Mouse (Mus musculus) forebrain, postnatal 0 days (tissue): ENCODE results near the gene Dapk2. TPM values are rescaled to one million over a fixed set of nuclear protein-coding genes. Genes with fewer than 3 reads are reported as not detected.

ENCODE experiments used
- ATAC-seq: fragments of 200-750 bp; cut with Nextera tagmentation; 2 replicates; pipeline ENCODE4 v1.8.0; 2017; ENCODE audit warnings: mild to moderate bottlenecking, moderate library complexity
- DNase-seq: peaks from one replicate; pipeline ENCODE4 v3.0.0-alpha.2; 2015
- H3K27ac ChIP-seq: fragments of 300-500 bp; sonication (generic); 2 replicates; pipeline ENCODE4 v1.5.1; 2014; ENCODE audit warnings: low read depth, mild to moderate bottlenecking, antibody characterized with exemption, low read length, moderate library complexity, mixed read lengths
- H3K27me3 ChIP-seq: fragments of 300-500 bp; sonication (generic); 2 replicates; pipeline ENCODE4 v1.6.1; 2014; ENCODE audit warnings: mild to moderate bottlenecking, low read length, mixed read lengths; ENCODE audit not compliant: insufficient read depth
- H3K36me3 ChIP-seq: fragments of 300-500 bp; sonication (generic); 2 replicates; pipeline ENCODE4 v1.6.1; 2014; ENCODE audit warnings: mild to moderate bottlenecking, moderate library complexity; ENCODE audit not compliant: insufficient read depth
- H3K4me1 ChIP-seq: fragments of 300-500 bp; sonication (generic); 2 replicates; pipeline ENCODE4 v1.6.1; 2014; ENCODE audit warnings: antibody characterized with exemption; ENCODE audit not compliant: insufficient read depth
- H3K4me2 ChIP-seq: fragments of 300-500 bp; sonication (generic); 2 replicates; pipeline ENCODE4 v1.6.1; 2014; ENCODE audit warnings: low read depth, mild to moderate bottlenecking, moderate library complexity
- H3K4me3 ChIP-seq: fragments of 300-500 bp; sonication (generic); 2 replicates; pipeline ENCODE4 v1.5.1; 2014; ENCODE audit warnings: low read depth, low read length, mixed read lengths
- H3K9ac ChIP-seq: fragments of 300-500 bp; sonication (generic); 2 replicates; pipeline ENCODE4 v1.6.1; 2014; ENCODE audit warnings: mild to moderate bottlenecking
- H3K9me3 ChIP-seq: fragments of 300-500 bp; sonication (generic); 2 replicates; pipeline ENCODE4 v1.6.1; 2016; ENCODE audit warnings: low read length
- CTCF ChIP-seq: sonication (generic); IDR thresholded peaks from 2 replicates; pipeline ENCODE4 v1.5.1; 2016; ENCODE audit warnings: antibody characterized with exemption, control low read depth, low read depth
- WGBS: fragments of 180-500 bp; shearing (Covaris S2); extraction: QIAGEN DNeasy Blood & Tissue Kit; methylation state at CpG from one replicate; pipeline ENCODE4 v1.1.7; 2014; 5-methylcytosine and 5-hydroxymethylcytosine counted together
- polyA plus RNA-seq: library from polyadenylated mRNA; unstranded; fragments of >200 nt; fragmentation: Nextera tagmentation; extraction: Ambion mirVana; gene quantifications from 2 replicates; pipeline ENCODE4 v1.2.1, GENCODE M21; 2015
- total RNA-seq: library from RNA; depleted of rRNA; stranded (reverse); fragments of >200 nt; gene quantifications from 2 replicates; pipeline ENCODE4 v1.2.3, GENCODE M21; 2014; rRNA removed

The Dapk2 gene
- total RNA-seq: 1.9 and 3.4 TPM in 2 replicates
- 1.5 and 1.8 TPM in 2 replicates for polyA plus RNA-seq

DNA sequence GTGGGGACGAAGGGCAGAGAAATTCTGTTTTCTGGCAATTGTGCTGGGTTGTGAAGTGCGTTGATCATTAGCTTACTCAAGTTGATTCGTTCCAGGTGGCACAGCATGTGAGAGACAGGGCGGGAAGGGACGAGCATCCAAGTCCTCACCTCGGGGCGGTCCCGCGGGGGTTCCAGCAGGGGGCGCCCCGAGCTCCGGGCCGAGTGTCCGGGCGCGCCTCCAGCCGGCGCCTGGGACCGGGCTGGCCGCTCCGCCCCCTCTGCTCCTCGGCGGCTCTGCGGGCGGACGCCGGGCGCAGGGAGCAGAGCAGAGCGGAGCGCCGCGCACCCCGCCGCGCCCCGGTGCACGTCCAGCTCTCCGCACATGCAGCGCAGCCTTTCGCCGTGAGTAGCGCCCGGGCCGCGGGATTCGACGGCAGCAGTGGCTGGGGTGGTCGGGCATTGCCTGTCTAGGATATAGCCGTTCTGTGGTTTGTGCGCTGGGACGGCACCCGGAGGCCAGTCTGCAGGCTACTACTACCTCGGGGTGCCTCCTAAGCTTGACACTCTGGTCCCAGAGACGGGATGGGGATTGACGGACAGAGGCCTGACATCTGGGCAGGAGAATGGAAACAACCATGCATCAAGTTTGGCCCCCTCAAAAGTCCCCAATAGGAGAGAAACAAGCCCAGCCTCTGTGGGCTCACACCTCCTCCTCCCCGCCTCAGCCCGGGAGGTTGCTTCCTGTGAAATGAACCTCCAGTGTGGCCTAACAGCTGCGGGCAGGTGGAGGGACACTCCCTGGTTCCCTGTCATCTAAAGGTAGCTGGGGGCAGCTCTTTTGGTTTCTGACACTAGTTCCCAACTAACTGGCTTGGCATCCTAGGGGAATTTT lies at the start of gene Dapk2:
Gene Dapk2 (plus strand): TSS at position 266 of the 873 bp plus-strand sequence.
- Histone ChIP-seq H3K9me3 (no peaks in the 10 kb centered on the region), H3K27me3 (peaks cover 10% of the 10 kb centered on the region; the same call in 1 of the 2 replicates), H3K4me2 (peak within 1 kb of the TSS; percentile 46), H3K9ac (peak within 1 kb of the TSS; percentile 28; the same call in 1 of the 2 replicates), H3K4me3 (peak within 1 kb of the TSS; percentile 19; the same call in 1 of the 2 replicates), H3K36me3 (no peaks in the 10 kb centered on the region), H3K27ac (no peak within 1 kb of the TSS), H3K4me1 (no peaks in the 10 kb centered on the region)
- 4% methylated on average over 57 of the region's 58 CpGs for WGBS
- peak; percentile 41; the same call in 1 of the 2 replicates for TF ChIP-seq CTCF
- ATAC-seq (peak; percentile 71), DNase-seq (peak; percentile 53)

- DNase-seq (no peak), ATAC-seq (no peak)
- H3K4me3 ChIP-seq: no peak overlapping the region
- peaks cover 36% of the 10 kb centered on the region for H3K36me3 ChIP-seq
- no peaks in the 10 kb centered on the region for H3K9me3 ChIP-seq
- no peaks in the 10 kb centered on the region for H3K27me3 ChIP-seq
- no peak overlapping the region for H3K9ac ChIP-seq
- no peaks in the 10 kb centered on the region for H3K4me1 ChIP-seq
- TF ChIP-seq CTCF: no peak
- no peak overlapping the region for H3K27ac ChIP-seq
- 98% methylated on average over 1 of the region's 1 CpGs for WGBS
- H3K4me2 ChIP-seq: no peak overlapping the region
Observed at GRCm38 (mm10) chr9:66109574-66109973, 48.4 kb upstream of the Dapk2 start.

DNA sequence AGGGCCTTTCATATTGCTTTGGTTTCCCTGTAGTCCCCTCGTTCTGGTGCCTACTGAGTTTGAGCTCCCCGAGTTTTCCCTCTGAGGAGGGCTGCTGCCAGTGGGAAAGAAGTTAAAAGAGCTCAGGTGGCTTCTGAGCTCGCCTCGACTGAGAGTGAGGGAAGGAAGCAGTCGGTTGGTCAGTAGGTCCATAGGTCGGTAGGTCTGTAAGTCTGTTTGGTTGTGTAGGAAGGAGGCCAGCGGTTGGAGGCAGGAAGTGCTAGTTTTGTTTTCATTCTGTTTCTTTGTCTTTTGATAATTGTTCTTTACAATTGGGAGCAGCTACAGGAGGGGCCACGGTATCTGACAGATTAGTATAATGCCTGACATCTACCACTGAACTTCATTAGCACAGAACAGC lies 47.9 kb upstream of the Dapk2 start:
- no peak for DNase-seq
- Histone ChIP-seq H3K36me3 (peaks cover 32% of the 10 kb centered on the region), H3K4me2 (no peak overlapping the region), H3K4me3 (no peak overlapping the region), H3K27me3 (no peaks in the 10 kb centered on the region), H3K27ac (0 out of 2 replicates have a peak overlapping the region, but pooled peaks have one; percentile 21), H3K9me3 (no peaks in the 10 kb centered on the region), H3K4me1 (no peaks in the 10 kb centered on the region), H3K9ac (no peak overlapping the region)
- WGBS: 22% methylated on average over 8 of the region's 8 CpGs
- TF ChIP-seq CTCF: no peak
- no peak for ATAC-seq

- H3K4me3 ChIP-seq: no peak overlapping the region
- no peak for ATAC-seq
- H3K4me2 ChIP-seq: no peak overlapping the region
- 15% methylated on average over 8 of the region's 8 CpGs for WGBS
- H3K9ac ChIP-seq: no peak overlapping the region
- no peaks in the 10 kb centered on the region for H3K4me1 ChIP-seq
- H3K27me3 ChIP-seq: no peaks in the 10 kb centered on the region
- no peak for DNase-seq
- peaks cover 26% of the 10 kb centered on the region for H3K36me3 ChIP-seq
- no peak for TF ChIP-seq CTCF
- H3K9me3 ChIP-seq: no peaks in the 10 kb centered on the region
- 0 out of 2 replicates have a peak overlapping the region, but pooled peaks have one; percentile 21 for H3K27ac ChIP-seq
Observed at GRCm38 (mm10) chr9:66110611-66111379, 47.2 kb upstream of the Dapk2 start.

DNA sequence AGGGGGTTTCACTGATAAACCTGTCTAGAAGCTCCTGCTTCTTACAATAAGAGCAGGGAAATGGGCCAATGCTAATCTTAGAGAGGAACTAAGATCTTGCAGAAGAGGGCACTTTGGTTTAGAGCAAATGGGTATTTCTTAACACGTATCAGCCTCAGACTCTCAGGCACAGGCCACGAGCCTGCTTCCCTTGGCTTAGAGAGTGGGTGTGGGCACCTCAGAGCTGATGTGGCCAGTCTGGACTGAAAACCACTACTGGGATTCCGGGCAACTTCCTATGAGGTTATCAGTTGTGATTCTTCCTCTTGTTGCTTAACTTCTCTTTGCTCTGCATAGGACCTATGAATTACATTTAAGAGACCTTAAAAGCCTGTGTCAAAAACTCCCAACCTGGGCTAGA lies 43.7 kb upstream of the Dapk2 start:
- 94% methylated on average over 3 of the region's 3 CpGs for WGBS
- DNase-seq (no peak), ATAC-seq (no peak)
- Histone ChIP-seq H3K9ac (no peak overlapping the region), H3K4me3 (no peak overlapping the region), H3K27ac (no peak overlapping the region), H3K4me1 (no peaks in the 10 kb centered on the region), H3K27me3 (no peaks in the 10 kb centered on the region), H3K9me3 (no peaks in the 10 kb centered on the region), H3K4me2 (no peak overlapping the region), H3K36me3 (peaks cover 6% of the 10 kb centered on the region; the same call in 1 of the 2 replicates)
- TF ChIP-seq CTCF: no peak

DNA sequence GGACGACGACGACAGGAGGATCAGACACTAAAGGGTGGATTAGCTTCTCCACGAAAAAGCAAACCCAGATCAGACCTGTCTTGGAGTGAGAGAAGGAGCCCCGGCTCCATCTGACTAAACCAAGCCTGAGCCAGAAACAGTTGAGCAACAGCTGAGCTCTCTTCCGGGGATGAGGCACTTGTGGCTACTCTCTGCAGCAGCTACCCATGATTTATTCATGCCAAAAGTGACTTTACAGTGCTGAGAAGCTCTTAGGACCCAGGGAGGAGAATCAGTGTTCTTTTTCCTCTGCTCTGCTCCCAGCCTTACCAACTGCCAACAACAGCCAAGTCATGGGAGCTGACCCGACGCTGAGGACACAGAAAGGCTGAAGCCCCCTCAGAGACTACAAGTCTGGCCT lies 41.1 kb upstream of the Dapk2 start:
- Histone ChIP-seq H3K27ac (no peak overlapping the region), H3K4me3 (no peak overlapping the region), H3K4me2 (no peak overlapping the region), H3K9ac (no peak overlapping the region), H3K36me3 (peaks cover 6% of the 10 kb centered on the region; the same call in 1 of the 2 replicates), H3K9me3 (no peaks in the 10 kb centered on the region), H3K4me1 (no peaks in the 10 kb centered on the region), H3K27me3 (no peaks in the 10 kb centered on the region)
- WGBS: 59% methylated on average over 8 of the region's 8 CpGs
- ATAC-seq: peak; percentile 61
- no peak for TF ChIP-seq CTCF
- DNase-seq: no peak
